Mouse (Mus musculus): ENCODE results near the gene Zfp605. TPM values are rescaled to one million over a fixed set of nuclear protein-coding genes. Genes with fewer than 3 reads are reported as not detected.
"Not testable (repeated sequence)": the region's sequence is repeated elsewhere in the genome, so short reads cannot be mapped to it uniquely, and the experiment has no call there.

The Zfp605 gene
- polyA plus RNA-seq, 1 experiment from 2014 or later = 3.8 TPM

GRCm38 (mm10) chr5:110101716-110102347 lies 8.1 kb upstream of the Zfp605 start:
- no peaks in the 10 kb centered on the region for H3K9me3 ChIP-seq (replicated peaks)
- peaks cover 4% of the 10 kb centered on the region; the same call in 1 of the 2 replicates for H3K27me3 ChIP-seq
- peaks cover 44% of the 10 kb centered on the region for H3K36me3 ChIP-seq
- no peak overlapping the region for H3K27ac ChIP-seq
- H3K4me1 ChIP-seq = peaks cover 36% of the 10 kb centered on the region
- ATAC-seq (replicated peaks; ENCODE audit: low FRiP score) = peak; percentile 27
- peak overlapping the region; percentile 42 for H3K4me3 ChIP-seq (replicated peaks)
- peak overlapping the region; percentile 21; the same call in 1 of the 2 replicates for H3K9ac ChIP-seq
- 11% methylated on average over 34 of the region's 34 CpGs for WGBS
- H3K4me2 ChIP-seq = peak overlapping the region; percentile 87

DNA sequence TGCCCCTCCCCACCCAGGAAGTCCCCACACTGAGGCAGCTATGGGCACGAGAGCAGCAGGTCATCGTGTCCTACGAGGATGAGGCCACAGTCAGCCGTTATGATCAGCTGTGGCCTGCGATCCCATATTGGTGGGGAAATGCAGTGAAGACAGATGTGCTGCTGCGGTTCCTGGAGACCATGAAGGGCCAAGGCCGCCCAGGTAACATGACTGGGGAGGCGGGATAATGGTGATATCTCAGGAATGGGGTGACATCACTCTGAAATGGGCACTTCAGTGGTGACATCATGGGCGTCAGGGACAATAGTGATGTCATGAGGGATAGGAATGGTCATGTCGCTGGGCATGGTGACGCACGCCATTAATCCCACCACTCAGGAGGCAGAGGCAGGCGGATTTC lies 7.5 kb upstream of the Zfp605 start:
- WGBS = 89% methylated on average over 13 of the region's 13 CpGs
- ATAC-seq (replicated peaks; ENCODE audit: low FRiP score) = no peak

DNA sequence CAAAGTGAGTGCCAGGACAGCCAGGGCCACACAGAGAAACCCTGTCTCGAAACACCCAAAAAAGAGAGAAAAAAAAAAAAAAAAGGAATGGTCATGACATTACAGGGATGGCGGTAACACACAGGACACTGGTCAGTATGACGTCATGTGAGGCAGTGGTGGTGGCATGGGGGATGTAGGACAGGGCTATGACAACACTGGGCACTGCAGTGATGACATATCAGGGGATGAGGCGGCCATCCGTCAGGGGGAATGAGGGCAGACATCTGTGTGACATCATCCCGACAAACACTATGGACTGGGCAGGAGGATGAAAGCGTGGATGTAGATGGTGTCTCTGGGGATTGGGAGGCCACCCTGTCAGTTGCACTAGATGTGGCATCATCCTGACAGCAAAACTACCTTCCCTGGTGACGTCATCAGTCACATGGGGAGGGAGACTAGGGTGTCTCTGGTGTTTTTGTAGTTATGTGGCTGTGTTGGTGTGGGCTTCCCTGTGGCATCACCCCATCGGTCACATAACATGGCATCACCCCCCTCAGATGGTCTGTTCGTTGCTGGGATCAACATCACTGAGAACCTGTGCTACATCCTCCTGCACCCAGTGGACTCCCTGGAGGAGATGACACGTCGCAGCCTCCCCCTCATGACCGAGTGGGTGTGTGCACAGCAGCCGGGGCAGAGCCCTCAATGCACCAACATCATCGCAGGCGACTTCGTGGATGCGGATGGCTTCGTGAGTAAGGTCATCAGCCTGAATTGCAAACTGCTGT lies 6.9 kb upstream of the Zfp605 start:
- Histone ChIP-seq H3K4me3 (replicated peaks) (no peak overlapping the region), H3K4me2 (no peak overlapping the region), H3K27me3 (peaks cover 4% of the 10 kb centered on the region; the same call in 1 of the 2 replicates), H3K4me1 (peaks cover 38% of the 10 kb centered on the region), H3K27ac (no peak overlapping the region), H3K9ac (no peak overlapping the region), H3K36me3 (peaks cover 44% of the 10 kb centered on the region), H3K9me3 (replicated peaks) (no peaks in the 10 kb centered on the region)
- ATAC-seq (replicated peaks; ENCODE audit: low FRiP score) = no peak
- 95% methylated on average over 19 of the region's 19 CpGs for WGBS

More for the DNA sequence above, 7.5 kb upstream of the Zfp605 start:
- Histone ChIP-seq H3K27me3 (peaks cover 4% of the 10 kb centered on the region; the same call in 1 of the 2 replicates), H3K36me3 (peaks cover 44% of the 10 kb centered on the region), H3K4me2 (peak overlapping the region; percentile 87), H3K9me3 (replicated peaks) (no peaks in the 10 kb centered on the region), H3K27ac (no peak overlapping the region), H3K4me3 (replicated peaks) (no peak overlapping the region), H3K4me1 (peaks cover 38% of the 10 kb centered on the region), H3K9ac (no peak overlapping the region)

GRCm38 (mm10) chr5:110103901-110104615 lies 5.8 kb upstream of the Zfp605 start:
- H3K4me3 ChIP-seq (replicated peaks) = no peak overlapping the region
- no peak for ATAC-seq (replicated peaks; ENCODE audit: low FRiP score)
- no peak overlapping the region for H3K9ac ChIP-seq
- H3K4me2 ChIP-seq = no peak overlapping the region
- H3K27ac ChIP-seq = no peak overlapping the region
- H3K27me3 ChIP-seq = peaks cover 4% of the 10 kb centered on the region; the same call in 1 of the 2 replicates
- H3K4me1 ChIP-seq = peaks cover 38% of the 10 kb centered on the region
- WGBS = 96% methylated on average over 27 of the region's 27 CpGs
- H3K36me3 ChIP-seq = peaks cover 44% of the 10 kb centered on the region
- no peaks in the 10 kb centered on the region for H3K9me3 ChIP-seq (replicated peaks)

- H3K4me1 ChIP-seq = peaks cover 37% of the 10 kb centered on the region
- no peak overlapping the region for H3K9ac ChIP-seq
- WGBS = 97% methylated on average over 36 of the region's 36 CpGs
- H3K9me3 ChIP-seq (replicated peaks) = no peaks in the 10 kb centered on the region
- ATAC-seq (replicated peaks; ENCODE audit: low FRiP score) = no peak
- H3K36me3 ChIP-seq = peaks cover 44% of the 10 kb centered on the region
- H3K4me3 ChIP-seq (replicated peaks) = no peak overlapping the region
- H3K27me3 ChIP-seq = peaks cover 4% of the 10 kb centered on the region; the same call in 1 of the 2 replicates
- H3K27ac ChIP-seq = no peak overlapping the region
- H3K4me2 ChIP-seq = no peak overlapping the region
Measured at GRCm38 (mm10) chr5:110104616-110105380, 5.1 kb upstream of the Zfp605 start.

- peak overlapping the region; percentile 87 for H3K9ac ChIP-seq
- ATAC-seq (replicated peaks; ENCODE audit: low FRiP score) = no peak
- H3K4me2 ChIP-seq = peak overlapping the region; percentile 84
- peaks cover 44% of the 10 kb centered on the region for H3K36me3 ChIP-seq
- 0 out of 2 replicates have a peak overlapping the region, but pooled peaks have one; percentile 100 for H3K27ac ChIP-seq
- H3K4me1 ChIP-seq = peaks cover 28% of the 10 kb centered on the region
- H3K9me3 ChIP-seq (replicated peaks) = no peaks in the 10 kb centered on the region
- 94% methylated on average over 26 of the region's 26 CpGs for WGBS
- no peaks in the 10 kb centered on the region for H3K27me3 ChIP-seq
- H3K4me3 ChIP-seq (replicated peaks) = peak overlapping the region; percentile 90
Measured at GRCm38 (mm10) chr5:110106140-110106871, 3.6 kb upstream of the Zfp605 start.

DNA sequence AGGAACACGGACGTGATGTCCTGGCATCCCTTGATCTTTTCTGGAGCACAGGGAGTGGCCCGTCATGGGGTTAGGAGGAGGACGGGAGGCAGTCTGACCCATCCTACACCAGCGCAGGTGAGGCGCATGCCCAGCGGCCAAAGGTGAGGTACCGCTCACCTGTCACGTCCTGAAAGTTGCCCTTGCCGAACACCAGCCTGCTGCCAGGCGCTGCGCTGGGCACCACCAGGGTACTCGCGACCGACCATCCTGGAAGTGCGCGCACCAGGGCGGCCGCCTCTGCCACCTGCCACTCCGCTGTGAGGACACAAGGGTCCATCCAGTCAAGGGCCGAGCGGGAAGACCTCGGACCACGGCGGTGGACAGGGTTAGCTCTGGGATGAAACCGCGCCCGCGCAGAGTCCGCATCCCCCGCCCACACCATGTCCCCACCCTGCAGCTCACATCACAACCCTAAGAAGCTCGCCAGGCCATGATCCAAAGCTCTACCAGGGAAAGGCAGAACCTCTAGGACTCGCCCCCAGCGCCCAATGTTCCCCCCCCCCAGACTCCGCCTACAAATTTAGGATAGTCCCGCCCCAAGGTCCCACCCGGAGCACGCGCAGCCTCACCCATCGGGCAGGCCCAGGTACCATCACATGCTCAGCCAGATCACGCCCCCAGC lies 2.9 kb upstream of the Zfp605 start:
- ATAC-seq (replicated peaks; ENCODE audit: low FRiP score) = peak; percentile 41
- H3K4me2 ChIP-seq = peak overlapping the region; percentile 84
- WGBS = 10% methylated on average over 39 of the region's 41 CpGs

GRCm38 (mm10) chr5:110107581-110108304 lies 2.1 kb upstream of the Zfp605 start, which contains the start of gene Gtpbp6:
Gtpbp6 (minus strand) TSS chr5:110108197.
- Histone ChIP-seq H3K27ac (peak within 1 kb of the TSS; percentile 100), H3K36me3 (peaks cover 48% of the 10 kb centered on the region), H3K4me3 (replicated peaks) (peak within 1 kb of the TSS; percentile 90), H3K9me3 (replicated peaks) (no peaks in the 10 kb centered on the region), H3K4me2 (peak within 1 kb of the TSS; percentile 84), H3K9ac (peak within 1 kb of the TSS; percentile 87), H3K4me1 (peaks cover 16% of the 10 kb centered on the region), H3K27me3 (no peaks in the 10 kb centered on the region)
- ATAC-seq (replicated peaks; ENCODE audit: low FRiP score) = peak; percentile 89
- WGBS = under 1% methylated on average over 70 of the region's 71 CpGs

More for the DNA sequence above, 2.9 kb upstream of the Zfp605 start:
- H3K4me3 ChIP-seq (replicated peaks) = peak overlapping the region; percentile 90
- H3K9ac ChIP-seq = peak overlapping the region; percentile 87
- peaks cover 48% of the 10 kb centered on the region for H3K36me3 ChIP-seq
- H3K4me1 ChIP-seq = peaks cover 21% of the 10 kb centered on the region
- no peaks in the 10 kb centered on the region for H3K27me3 ChIP-seq
- no peaks in the 10 kb centered on the region for H3K9me3 ChIP-seq (replicated peaks)
- peak overlapping the region; percentile 100 for H3K27ac ChIP-seq

GRCm38 (mm10) chr5:110108305-110108628 lies 1.6 kb upstream of the Zfp605 start:
- ATAC-seq (replicated peaks; ENCODE audit: low FRiP score) = no peak
- H3K4me3 ChIP-seq (replicated peaks) = peak overlapping the region; percentile 90
- H3K27me3 ChIP-seq = no peaks in the 10 kb centered on the region
- H3K4me1 ChIP-seq = peaks cover 16% of the 10 kb centered on the region
- H3K9ac ChIP-seq = peak overlapping the region; percentile 87; the same call in 1 of the 2 replicates
- no peaks in the 10 kb centered on the region for H3K9me3 ChIP-seq (replicated peaks)
- peak overlapping the region; percentile 100 for H3K27ac ChIP-seq
- peaks cover 48% of the 10 kb centered on the region for H3K36me3 ChIP-seq
- peak overlapping the region; percentile 84 for H3K4me2 ChIP-seq
- under 1% methylated on average over 7 of the region's 7 CpGs for WGBS

GRCm38 (mm10) chr5:110122380-110122779 lies 12.5 kb downstream of the Zfp605 start:
- ATAC-seq (replicated peaks; ENCODE audit: low FRiP score); H3K27ac ChIP-seq; H3K27me3 ChIP-seq; H3K9me3 ChIP-seq (replicated peaks); H3K4me1 ChIP-seq; H3K4me2 ChIP-seq; H3K4me3 ChIP-seq (replicated peaks); H3K9ac ChIP-seq: not testable (repeated sequence)
- H3K36me3 ChIP-seq = peaks cover 64% of the 10 kb centered on the region
- WGBS = 84% methylated on average over 3 of the region's 3 CpGs

Data from kidney, embryonic 15.5 days (tissue).